Mouse (Mus musculus) kidney, adult 11 months (tissue): Measurements from ENCODE around the gene Slc27a3.
A peak's percentile ranks its signal among the peaks of the same experiment; 100 is the strongest.
"Not testable (repeated sequence)": the region's sequence is repeated elsewhere in the genome, so short reads cannot be mapped to it uniquely, and the experiment has no call there.

ENCODE experiments used
- DNase-seq: peaks from one replicate; pipeline ENCODE4 v3.0.0; 2022

Gene Slc27a3

DNA sequence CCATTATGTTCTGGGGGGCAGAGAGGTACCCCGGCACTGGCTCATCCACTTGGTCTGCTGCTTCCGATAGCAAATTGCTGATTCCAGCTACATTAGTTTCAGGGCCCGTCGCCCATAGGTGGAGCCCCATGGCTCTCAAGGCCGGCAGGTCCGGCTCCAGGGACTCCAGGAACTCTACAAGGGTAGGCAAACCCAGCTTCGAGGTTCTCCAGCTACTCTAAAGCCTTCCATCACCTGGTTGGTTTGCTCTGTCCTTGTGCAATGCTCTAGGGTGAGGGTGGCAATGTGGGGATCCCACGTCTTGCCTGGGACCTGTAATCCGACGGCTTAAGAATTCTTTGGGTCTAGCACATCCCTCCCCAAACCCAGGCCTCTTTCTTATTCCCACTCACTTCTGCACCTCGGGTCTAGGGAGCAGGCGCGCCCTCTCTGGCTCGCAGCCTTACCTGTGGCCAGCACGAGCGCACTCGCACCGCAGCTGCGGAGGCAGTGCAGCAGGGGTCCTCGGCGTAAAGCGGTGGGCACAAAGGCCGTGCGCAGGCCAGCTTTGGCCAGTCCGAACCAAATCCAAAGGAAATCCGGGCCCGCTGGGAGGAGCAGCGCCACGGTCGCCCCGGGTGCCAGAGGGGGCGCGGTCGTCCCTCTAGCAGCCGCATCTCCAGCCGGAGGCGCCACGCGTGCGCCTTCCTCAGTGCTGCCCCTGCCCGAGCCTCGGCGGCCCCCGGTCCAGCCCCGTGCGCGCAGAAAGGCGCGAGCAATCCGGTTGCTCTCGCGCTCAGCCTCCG is 820 bp downstream of the Slc27a3 start:
- DNase-seq, result no peak

DNA sequence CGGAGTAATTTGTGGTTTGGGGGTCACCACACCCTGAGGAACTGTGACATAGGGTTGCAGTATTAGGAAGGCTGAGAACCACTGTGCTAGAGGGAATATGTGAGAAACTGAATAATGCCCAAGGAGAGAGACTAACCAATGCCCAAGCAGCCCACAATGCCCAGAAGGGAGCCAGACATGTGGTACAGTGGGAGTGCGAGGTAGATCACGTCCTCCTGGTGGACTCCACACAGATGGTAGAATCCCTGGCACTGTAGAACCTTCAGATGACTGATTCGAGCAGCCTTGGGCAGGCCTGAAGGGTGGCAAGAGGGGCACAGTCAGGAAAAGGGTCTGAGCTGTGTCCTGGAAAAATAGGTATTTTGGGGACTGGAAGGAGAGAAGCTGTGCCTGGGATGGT is 1.5 kb downstream of the Slc27a3 start:
- DNase-seq, result no peak

DNA sequence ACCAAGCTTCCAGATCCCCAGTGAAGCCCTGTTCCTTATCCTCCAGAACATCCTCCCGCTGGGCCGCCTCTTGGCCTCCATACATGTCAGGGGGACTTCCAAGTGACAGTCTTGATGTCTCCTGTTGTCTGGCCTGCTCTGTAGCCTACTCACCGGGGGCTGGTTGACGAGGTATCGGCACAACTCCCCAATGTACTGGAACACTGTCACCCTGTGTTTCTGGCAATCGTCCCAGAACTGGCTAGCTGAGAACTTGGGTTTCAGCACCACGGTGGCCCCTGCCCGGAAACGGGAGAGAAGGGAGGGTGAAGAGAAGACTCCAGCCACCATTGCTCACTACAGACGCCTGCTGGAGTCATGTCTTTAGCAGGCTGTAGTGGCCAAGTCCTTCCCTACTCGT is 2.3 kb downstream of the Slc27a3 start:
- no peak for DNase-seq

DNA sequence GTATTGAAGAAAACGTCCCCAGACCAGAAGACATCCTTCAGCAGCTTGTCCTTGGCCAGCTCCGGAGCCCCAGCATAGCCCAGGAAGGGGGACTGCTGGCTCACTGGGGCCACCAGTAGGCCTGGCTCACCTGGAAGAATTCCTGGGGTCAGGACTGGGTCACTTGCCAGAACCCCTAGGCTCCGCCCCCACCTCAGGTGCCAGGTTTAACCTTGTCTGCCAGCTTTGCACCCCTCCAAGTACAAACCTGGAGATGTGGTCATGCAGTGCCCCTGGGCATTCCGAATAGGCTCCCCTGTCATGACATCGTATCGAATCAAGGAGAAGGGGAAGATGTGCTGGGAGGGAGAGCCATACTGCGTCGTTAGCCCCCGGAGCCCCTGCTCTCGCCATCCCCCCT is 2.9 kb downstream of the Slc27a3 start:
- DNase-seq, result no peak

DNA sequence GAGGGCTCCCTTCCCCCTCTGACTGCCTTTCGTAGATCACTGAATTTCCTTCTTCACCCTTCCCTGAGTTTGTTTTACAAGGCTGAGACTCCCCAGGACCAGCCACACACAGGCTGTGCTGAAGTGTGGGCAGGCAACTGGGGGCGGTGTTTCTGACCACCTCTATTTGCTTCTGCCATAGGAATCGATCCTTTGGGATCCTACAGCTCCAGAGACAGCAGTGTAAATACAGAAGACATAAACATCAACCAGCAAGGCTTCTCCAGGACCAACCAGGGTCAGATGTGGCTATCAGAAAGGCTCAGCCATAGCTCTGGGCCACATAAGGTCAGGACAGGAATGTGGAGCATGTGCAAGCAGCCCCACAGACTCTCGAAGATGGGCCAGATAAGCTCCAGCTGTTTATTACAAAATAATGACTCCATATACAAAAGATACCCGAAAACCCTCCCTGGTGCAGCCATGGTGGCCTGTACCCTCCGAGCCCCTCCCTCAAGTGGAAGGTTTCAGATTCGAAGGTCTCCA is 4.8 kb downstream of the Slc27a3 start:
- peak; percentile 36 for DNase-seq

DNA sequence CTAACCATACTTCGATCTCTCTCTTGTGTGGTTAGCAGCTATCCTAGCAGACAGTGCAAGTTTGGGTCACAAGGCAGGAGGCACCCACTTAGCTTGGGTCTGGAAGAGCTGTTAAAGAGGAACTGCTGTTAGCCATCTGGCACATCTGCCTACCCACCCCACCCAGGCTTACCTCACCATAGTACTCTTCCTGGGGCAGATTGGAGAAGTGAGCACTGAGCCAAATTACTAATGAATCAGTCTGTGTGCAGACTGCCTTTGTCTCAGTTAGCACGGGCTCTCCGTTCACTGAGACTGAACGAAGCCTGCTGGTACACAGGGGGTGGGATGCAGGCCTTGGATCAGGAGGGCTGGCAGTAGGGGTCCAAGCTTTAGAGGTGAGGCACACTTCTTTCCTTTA is 6.0 kb downstream of the Slc27a3 start:
- no peak for DNase-seq

DNA sequence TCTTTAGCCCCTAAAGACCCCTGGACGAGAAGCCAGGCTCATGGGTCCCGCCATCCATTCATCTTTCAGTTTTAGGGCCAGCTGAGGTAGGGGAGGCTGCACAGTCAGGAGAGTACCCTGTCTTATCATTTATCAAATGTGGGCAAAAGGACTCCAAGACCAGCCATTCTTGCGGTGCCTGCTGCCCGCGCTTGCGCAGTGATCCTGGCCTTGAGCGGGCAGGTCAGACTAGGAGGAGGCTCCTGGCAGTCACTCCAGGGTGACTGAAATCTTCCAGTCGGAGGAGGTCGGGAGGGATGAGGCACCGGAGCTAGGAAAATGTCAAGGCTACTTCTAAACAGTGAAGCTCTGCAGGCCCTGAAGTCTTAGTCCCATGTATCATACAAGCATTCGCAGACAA is 8.0 kb downstream of the Slc27a3 start:
- no peak for DNase-seq

DNA sequence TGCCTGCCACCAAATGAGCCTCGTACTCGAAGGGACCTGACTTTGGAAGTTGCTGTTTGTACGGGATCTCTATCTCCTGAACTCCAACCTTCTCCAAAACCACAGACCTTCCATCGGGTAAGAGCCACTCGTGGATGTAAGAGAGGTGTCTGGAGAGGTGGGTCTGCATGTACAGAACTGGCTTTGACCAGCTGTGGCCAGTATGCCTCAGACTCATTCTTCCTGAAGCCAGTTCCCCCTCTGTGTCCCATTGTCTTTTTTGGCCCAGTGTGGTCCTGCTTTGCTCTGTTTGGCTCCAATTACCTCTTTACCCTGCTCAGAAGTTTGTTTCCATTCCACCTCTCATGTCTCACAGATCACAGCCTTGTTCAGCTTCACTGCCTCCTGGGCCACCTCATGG is 11.2 kb downstream of the Slc27a3 start:
- DNase-seq, result no peak

DNA sequence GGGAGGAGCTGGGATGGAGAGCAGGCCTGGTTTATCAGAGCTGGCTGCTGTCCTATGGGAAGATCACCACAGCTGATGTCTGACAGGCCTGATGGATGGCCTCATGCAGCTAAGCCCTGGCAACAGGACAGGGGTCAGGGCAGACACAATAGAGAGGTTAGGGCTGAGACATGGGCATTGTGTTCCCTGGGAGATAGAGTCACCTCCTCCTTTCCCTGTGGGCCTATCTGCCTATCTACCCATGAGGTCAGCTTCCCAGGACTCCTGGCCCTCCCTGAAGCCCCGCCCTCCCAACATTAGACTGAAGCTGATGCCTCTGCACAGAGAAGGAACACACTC is 13.5 kb downstream of the Slc27a3 start:
- DNase-seq, result peak; percentile 27

DNA sequence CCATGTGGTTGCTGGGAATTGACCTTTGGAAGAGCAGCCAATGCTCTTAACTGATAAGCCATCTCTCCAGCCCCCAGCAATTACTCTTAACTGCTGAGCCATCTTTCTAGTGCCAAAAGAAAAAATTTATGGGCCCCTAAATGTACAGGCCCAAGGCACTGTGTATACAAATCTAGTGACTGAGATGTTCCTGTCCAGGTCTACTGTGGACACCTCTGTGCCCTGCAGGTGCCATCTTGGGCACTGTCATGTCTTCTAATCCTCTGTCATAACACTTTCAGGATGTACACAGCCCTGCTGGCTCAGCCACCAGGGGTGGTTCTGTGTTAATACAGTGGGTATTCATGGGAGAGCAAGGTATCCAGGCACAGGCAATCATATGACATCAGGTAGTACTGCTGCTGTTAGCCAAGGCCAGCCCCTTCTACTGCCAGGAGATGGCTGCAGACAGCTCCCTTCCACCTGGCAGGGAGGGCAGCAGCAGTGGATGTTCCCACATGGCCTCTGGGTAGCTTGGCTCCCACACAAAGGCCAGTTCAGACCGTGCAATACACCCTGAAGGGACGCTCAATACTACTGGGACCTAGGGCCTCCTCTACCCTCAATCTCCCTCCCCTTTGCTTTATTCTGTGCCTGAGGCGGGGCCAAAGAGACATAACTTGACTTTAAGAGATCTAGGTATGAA is 14.0 kb downstream of the Slc27a3 start:
- DNase-seq, result no peak

DNA sequence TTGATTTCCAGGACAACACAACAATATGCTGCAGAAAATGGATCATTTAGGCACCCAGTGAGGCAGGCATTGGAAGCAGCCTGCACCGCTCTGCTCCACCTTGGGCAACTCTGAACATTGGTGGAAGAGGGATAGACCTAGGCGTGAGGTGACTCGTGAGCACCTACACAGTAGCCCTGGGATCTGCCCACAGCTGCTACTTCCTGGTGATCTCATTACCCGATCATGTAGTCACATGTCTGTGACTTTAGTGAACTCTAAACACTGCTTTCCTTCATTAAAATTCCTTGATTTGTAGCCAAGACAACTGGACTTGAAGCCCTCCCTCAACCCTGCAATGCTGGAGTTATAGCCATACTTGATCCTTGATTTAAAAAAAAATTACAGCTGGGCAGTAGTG is 15.4 kb downstream of the Slc27a3 start:
- DNase-seq, result peak; percentile 41

DNA sequence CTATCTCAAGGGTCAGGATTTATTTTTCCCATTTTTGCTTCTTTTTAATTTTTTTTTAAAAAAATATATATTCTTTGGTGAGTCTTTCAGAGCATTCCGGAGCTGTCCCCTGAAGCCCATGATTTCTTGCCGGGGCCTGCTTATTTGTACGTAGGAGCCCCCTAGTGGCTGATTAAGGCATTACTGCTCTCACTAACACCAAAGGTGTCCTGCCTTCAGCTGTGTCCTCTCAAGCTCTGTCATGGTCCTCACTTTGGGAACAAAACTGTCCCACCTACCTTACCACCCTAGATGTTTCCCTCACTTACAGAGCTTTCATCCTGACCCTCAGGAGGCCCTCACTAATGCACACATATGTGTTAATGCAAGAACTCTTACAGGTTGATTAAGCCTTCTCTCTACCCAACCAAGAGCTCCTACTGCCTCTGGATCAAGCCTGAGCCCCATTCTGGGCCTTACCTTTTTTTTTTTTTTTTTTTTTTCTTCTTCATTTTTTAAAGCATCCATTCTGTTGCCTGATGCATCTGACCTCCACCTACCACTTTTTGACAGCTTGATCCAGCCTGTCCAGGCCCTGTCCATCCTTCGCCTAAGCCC is 16.2 kb downstream of the Slc27a3 start:
- DNase-seq, result peak; percentile 79

DNA sequence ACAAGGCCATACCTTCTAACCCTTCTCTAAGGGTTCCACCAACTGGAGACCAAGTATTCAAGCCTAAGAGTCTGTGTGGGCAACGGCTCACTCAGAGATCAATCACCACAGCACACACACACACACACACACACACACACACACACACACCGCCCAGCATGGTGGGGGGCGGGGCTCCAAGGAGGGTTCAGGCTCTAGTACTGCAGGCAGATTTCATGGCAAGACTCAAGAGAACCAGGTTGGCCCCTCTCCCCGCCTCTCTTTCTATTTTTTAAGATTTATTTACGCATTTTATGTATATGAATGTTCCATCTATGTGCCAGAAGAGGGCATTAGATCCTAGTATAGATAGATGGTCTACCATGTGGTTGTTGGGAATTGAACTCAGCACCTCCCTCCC is 16.9 kb downstream of the Slc27a3 start:
- no peak for DNase-seq

DNA sequence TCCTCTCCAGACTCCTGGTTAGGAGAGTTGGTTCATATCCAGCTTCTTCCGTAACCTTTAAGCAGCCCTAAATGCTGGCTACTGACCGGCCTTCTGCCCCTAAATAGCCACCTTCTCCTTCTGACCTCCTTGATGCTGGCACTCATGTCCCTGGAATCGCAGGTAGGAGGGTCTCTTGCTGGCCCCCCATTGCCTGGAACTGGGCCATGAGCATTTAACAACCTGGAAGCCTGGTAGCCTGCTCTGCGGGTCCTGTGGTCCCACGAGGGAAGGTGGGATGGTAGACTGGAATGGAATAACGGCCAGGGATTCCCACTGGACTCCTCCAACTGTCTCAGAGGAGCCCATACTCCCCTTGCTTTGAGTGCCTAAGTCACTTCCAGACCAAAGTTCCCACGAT is 17.9 kb downstream of the Slc27a3 start:
- DNase-seq, result no peak

DNA sequence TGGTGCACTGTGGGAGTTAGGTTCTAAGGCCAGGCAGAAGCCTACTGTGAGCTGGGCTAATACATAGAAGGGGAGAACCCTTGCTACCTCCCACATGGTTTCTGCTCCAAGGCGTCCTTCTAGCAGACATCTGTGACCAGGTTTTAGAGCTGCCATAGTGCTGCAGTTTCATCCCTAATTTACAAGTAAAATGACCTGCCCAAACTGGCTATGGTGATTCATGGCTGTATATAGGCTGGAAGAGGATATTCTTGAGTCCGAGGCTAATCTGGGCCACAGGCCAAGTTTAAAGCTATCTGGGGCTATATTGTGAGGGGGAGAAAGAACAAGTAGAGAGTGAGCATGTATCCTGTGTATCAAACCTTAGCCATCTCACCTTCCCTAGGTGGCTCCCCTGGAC is 20.7 kb downstream of the Slc27a3 start:
- no peak for DNase-seq

DNA sequence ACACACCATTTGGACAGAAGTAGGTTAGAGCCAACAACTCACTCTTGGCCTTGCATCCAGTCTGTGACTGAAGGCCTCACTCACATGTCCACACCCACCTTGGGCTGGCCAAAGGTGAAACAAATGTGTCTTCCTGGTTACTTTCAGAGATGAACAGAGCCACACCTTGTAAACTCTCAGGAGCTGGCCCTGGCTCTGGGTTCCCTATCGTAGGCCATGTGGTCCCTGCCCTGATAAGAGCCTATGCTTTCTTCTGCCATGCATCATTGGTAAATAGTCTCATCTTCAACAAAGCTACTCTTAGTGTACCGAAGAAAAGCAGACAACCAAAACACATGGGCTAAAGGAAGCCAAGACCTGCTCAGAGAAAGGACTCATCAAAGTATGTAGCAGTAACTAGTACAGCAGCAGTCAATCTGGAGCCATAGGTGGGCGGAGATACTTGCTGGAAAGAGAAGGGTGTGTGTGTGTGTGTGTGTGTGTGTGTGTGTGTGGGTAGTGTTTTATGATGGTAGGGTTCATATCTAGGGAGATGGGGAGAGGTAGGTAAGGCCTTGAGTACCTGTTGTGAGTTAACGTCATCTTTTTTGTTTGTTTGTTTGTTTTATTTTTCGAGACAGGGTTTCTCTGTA is 22.6 kb downstream of the Slc27a3 start:
- no peak for DNase-seq

DNA sequence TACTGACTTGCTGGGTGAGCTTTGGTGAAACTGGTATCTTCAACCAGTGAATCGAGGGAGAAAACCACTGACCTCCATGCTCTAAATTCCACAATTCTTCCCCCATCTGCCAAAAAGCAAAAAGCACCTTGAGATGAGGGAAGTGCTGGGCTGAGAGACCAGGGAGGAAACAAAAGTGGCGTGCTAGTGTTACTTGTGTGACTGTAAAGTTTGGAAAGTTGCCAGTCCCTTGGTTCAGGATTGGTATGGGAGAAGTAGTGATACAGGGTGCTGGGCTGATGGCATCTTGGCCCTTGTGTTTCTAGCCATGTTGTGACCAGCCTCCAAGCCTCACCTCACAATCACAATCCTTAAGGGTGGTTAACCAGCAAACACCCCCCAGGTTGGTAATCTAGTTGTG is 27.4 kb downstream of the Slc27a3 start:
- DNase-seq, result no peak

DNA sequence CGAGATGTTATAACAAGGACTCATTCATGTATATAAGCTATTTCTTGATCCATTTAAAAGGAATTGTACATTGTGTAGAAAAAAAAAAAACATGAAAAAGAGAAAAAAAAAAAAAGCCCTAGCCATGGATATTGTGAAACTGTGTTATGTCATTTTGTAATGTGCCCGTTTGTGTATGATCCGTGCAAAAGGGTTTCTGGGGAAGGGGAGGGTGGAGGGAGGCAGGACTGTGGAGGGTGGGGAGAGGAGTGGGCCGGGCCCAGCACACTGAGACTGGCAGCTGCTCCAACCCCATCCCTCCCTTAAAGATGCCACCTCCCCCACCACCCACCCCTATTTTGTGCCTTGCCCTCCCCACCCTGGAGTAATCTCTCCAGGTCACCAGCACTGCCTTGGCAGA is 28.3 kb downstream of the Slc27a3 start:
- no peak for DNase-seq

DNA sequence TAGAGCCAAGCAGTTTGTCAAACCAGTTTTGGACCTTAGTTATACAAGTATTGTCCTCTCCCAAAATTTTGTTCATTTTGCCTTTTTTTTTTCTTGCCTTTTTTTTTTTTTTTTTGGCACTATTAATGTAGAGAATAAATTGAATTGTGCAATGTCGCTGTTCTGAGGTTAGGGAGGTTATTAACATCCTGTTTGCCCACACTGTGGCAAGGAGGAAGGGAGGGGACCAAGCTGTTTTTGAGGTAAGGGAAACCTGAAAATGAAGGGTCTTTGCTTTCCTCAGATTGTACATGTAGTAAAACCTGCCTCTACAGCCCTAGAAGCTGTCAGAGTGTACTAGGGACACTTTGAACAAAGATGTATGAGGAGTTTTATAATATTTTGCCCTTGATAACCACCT is 30.5 kb downstream of the Slc27a3 start:
- no peak for DNase-seq

DNA sequence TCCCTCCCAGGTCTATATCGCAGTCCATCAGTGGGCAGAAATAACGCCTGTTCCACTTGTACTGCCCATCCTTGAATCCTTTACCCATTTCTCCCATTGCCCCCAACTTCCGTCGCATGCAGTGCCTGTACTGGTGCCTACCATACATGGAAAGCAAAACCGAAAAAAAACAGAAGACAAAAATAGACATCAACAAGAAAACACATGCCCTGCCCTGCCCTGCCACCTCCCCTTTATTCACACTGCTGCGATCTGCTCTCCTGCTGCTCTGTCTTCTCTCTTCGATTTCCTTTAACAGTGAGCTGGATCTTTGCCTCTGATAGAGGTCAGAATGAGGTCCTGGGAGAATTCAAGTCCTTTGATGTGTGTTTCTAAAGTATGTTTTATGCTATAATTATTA is 31.8 kb downstream of the Slc27a3 start:
- no peak for DNase-seq

DNA sequence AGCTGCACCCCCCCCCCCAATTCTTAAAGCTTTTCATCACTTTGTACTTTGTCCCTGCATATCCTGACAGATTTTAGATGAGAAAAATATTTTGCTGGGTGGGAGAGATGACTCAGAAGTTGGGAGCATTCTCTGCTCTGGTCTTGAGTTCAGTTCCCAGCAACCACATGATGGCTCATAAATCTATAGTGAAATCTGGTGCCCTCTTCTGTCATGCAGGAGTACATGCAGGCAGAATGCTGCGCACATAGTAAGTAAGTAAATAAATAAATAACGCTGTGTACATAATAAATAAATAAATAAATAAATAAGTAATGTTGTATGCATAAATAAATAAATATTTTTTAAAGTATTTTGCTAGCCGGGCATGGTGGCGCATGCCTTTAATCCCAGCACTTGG is 41.9 kb downstream of the Slc27a3 start:
- no peak for DNase-seq

DNA sequence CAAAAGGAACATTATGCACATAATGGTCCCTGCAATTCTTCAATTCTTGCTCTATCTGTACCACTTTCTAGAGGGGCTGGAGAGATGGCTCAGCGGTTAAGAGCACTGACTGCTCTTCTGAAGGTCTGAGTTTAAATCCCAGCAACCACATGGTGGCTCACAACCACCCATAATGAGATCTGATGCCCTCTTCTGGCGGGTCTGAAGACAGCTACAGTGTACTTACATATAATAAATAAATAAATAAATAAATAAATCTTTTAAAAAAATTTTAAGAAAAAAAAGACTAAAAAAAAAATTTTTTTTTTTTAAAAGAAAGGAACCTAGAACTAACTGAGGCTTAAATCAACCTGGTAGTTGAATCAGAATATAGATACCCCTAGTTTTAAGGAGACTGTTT is 46.9 kb downstream of the Slc27a3 start:
- not testable (repeated sequence) for DNase-seq

DNA sequence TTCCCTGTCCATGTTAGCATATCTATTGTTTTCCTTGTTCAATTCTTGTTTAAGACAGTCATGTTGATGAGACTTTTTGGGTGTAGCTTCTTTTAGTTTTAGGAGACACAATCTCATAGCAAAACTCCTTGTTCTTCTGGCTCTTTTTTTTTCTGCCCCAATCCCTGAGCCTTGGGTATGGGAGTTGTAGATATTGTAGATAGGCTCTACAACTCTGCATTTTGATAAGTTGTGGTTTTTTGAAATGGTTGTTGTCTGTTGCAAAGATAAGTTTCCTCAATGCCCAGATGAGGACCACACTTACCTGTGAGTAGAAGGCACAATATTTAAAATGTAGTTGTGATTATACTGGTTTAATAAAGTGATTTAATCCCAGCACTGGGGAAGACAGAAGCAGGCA is 49.6 kb downstream of the Slc27a3 start:
- no peak for DNase-seq

DNA sequence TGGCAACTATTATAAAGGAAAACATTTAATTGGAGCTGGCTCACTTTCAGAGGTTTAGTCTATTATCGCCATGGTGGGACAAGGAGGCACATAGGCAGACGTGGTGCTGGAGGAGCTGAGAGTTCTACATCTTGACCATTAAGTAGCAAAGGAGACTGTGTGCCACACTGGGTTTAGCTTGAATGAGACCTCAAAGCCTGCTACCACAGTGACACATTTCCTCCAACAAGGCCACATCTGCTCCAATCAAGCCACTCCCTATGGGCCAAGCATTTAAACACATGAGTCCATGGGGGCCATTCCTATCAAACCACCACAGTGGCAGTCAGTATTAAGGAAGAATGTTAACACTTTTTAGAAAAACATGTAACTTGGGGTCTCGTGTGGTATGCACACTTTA is 51.5 kb downstream of the Slc27a3 start:
- no peak for DNase-seq
